Mouse (Mus musculus): Measurements from ENCODE around the gene Sult1e1. TPM values are rescaled to one million over a fixed set of nuclear protein-coding genes. Genes with fewer than 3 reads are reported as not detected.

Sult1e1 gene
- polyA plus RNA-seq, 1 experiment from 2014 or later = not detected

GRCm38 (mm10) chr5:87535994-87536644 lies 55.3 kb downstream of the Sult1e1 start:
- Histone ChIP-seq H3K36me3 (ENCODE audit: control insufficient read depth, insufficient read depth) (no peaks in the 10 kb centered on the region), H3K27ac (ENCODE audit: low read length) (no peak overlapping the region), H3K4me2 (ENCODE audit: low read depth, low read length) (no peak overlapping the region), H3K4me3 (ENCODE audit: low read length) (no peak overlapping the region), H3K4me1 (ENCODE audit: control insufficient read depth, insufficient read depth, low read length) (no peaks in the 10 kb centered on the region), H3K9ac (ENCODE audit: low read length) (no peak overlapping the region), H3K27me3 (ENCODE audit: control insufficient read depth, insufficient read depth, low read length) (no peaks in the 10 kb centered on the region), H3K9me3 (replicated peaks; ENCODE audit: control insufficient read depth, low read length) (no peaks in the 10 kb centered on the region)
- 76% methylated on average over 4 of the region's 4 CpGs for WGBS
- ATAC-seq (replicated peaks; ENCODE audit: extremely low read depth, insufficient read depth, low FRiP score) = no peak

- Histone ChIP-seq H3K27me3 (ENCODE audit: control insufficient read depth, insufficient read depth, low read length) (no peaks in the 10 kb centered on the region), H3K4me1 (ENCODE audit: control insufficient read depth, insufficient read depth, low read length) (no peaks in the 10 kb centered on the region), H3K9ac (ENCODE audit: low read length) (no peak overlapping the region), H3K9me3 (replicated peaks; ENCODE audit: control insufficient read depth, low read length) (no peaks in the 10 kb centered on the region), H3K27ac (ENCODE audit: low read length) (no peak overlapping the region), H3K4me3 (ENCODE audit: low read length) (no peak overlapping the region), H3K36me3 (ENCODE audit: control insufficient read depth, insufficient read depth) (no peaks in the 10 kb centered on the region), H3K4me2 (ENCODE audit: low read depth, low read length) (no peak overlapping the region)
- no peak for ATAC-seq (replicated peaks; ENCODE audit: extremely low read depth, insufficient read depth, low FRiP score)
- 59% methylated on average over 2 of the region's 2 CpGs for WGBS
These were observed 59.1 kb downstream of the Sult1e1 start for GRCm38 (mm10) chr5:87532288-87532687.

Small RNA genes within 50 kb of the gene (microRNA-seq; reads per million reads assigned to microRNA genes)
- 1.6 reads per million for gene Mir3969

Other genes with a start within 250 kb of the Sult1e1 start
- gene Ugt2b38, start 167.4 kb downstream of the Sult1e1 start, polyA plus RNA-seq (2015; fragmentation: Nextera tagmentation; extraction: Ambion mirVana) = not detected in 2 replicates
- gene Ugt2a2, start 109.3 kb downstream of the Sult1e1 start, polyA plus RNA-seq (2015; fragmentation: Nextera tagmentation; extraction: Ambion mirVana) = not detected in 2 replicates
- gene Gm43638, start 104.8 kb downstream of the Sult1e1 start, polyA plus RNA-seq (2015; fragmentation: Nextera tagmentation; extraction: Ambion mirVana) = not detected in 2 replicates
- not detected in 2 replicates for gene Ugt2a1, start 100.7 kb downstream of the Sult1e1 start, polyA plus RNA-seq (2015; fragmentation: Nextera tagmentation; extraction: Ambion mirVana)
- gene Sult1b1, start 53.4 kb downstream of the Sult1e1 start, polyA plus RNA-seq (2015; fragmentation: Nextera tagmentation; extraction: Ambion mirVana) = 0.26 TPM in 1 of 2 replicates, not detected in the other
- 0.25 TPM in 1 of 2 replicates, not detected in the other for gene Sult1d1, start 22.6 kb downstream of the Sult1e1 start, polyA plus RNA-seq (2015; fragmentation: Nextera tagmentation; extraction: Ambion mirVana)
- gene Csn1s1, start 74.6 kb upstream of the Sult1e1 start, polyA plus RNA-seq (2015; fragmentation: Nextera tagmentation; extraction: Ambion mirVana) = not detected in 2 replicates
- gene Csn2, start 108.0 kb upstream of the Sult1e1 start, polyA plus RNA-seq (2015; fragmentation: Nextera tagmentation; extraction: Ambion mirVana) = 0.11 and 0.75 TPM in 2 replicates
- gene Csn1s2a, start 183.0 kb upstream of the Sult1e1 start, polyA plus RNA-seq (2015; fragmentation: Nextera tagmentation; extraction: Ambion mirVana) = not detected in 2 replicates
- not detected in 2 replicates for gene Csn1s2b, start 216.5 kb upstream of the Sult1e1 start, polyA plus RNA-seq (2015; fragmentation: Nextera tagmentation; extraction: Ambion mirVana)
- not detected in 2 replicates for gene Prr27, start 234.1 kb upstream of the Sult1e1 start, polyA plus RNA-seq (2015; fragmentation: Nextera tagmentation; extraction: Ambion mirVana)